Mouse (Mus musculus) heart, postnatal 14 days (tissue): ENCODE measurements around the gene Pi16. TPM values are rescaled to one million over a fixed set of nuclear protein-coding genes. Genes with fewer than 3 reads are reported as not detected.
"Not testable (repeated sequence)": the region's sequence is repeated elsewhere in the genome, so short reads cannot be mapped to it uniquely, and the experiment has no call there.

ENCODE experiments used
- DNase-seq, 2 experiments: peaks; one replicate each; pipeline ENCODE4 v3.0.0; 2021 to 2022
- intact Hi-C: fragments of 180-260 bp; cut with DNase I; formaldehyde crosslinking; loops from one replicate; pipeline ENCODE4 v1.15.1; 2025
- long read RNA-seq, 2 experiments: library from polyadenylated mRNA; stranded (forward); transcript quantifications; one replicate each; pipeline ENCODE4 v2.0.0; 2021
- total RNA-seq, 2 experiments: library from RNA; stranded (reverse); gene quantifications; 2 replicates each; pipeline ENCODE4 v1.2.3; 2021

Gene Pi16
- total RNA-seq: 10 to 100 TPM; 34.3 to 47.8 TPM
- long read RNA-seq, experiment 1, transcript Pi16-202 (7 exons, 3,994 nt): major isoform, 10 of 16 reads
- long read RNA-seq, experiment 1, partial matches to known transcripts: 3 of 16 reads
- long read RNA-seq, experiment 1, other reads (novel, unspliced or antisense): 3 of 16 reads
- long read RNA-seq, experiment 2, transcript Pi16-202 (7 exons, 3,994 nt): major isoform, 9 of 13 reads
- long read RNA-seq, experiment 2, partial matches to known transcripts: 2 of 13 reads
- long read RNA-seq, experiment 2, other reads (novel, unspliced or antisense): 1 of 13 reads

DNA sequence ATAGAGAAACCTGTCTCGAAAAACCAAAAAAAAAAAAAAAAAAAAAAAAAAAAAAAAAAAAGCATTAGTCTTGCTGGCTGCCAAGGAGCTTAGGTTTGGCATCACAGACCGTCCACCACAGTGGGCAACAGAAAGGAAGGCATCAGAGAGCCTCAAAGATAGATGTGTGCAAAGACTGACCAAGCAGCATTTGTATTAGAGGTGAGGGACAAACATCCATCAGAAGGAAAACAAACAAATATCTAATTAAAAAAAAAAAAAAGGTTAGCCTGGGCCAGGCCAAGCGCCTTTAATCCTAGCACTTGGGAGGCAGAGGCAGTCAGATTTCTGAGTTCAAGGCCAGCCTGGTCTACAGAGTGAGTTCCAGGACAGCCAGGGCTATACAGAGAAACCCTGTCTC is at the start of gene Pi16:
TSS of gene Pi16 (plus strand) at position 301 of the 400 bp plus-strand sequence.
- intact Hi-C loops, DNase-seq: not testable (repeated sequence)

DNA sequence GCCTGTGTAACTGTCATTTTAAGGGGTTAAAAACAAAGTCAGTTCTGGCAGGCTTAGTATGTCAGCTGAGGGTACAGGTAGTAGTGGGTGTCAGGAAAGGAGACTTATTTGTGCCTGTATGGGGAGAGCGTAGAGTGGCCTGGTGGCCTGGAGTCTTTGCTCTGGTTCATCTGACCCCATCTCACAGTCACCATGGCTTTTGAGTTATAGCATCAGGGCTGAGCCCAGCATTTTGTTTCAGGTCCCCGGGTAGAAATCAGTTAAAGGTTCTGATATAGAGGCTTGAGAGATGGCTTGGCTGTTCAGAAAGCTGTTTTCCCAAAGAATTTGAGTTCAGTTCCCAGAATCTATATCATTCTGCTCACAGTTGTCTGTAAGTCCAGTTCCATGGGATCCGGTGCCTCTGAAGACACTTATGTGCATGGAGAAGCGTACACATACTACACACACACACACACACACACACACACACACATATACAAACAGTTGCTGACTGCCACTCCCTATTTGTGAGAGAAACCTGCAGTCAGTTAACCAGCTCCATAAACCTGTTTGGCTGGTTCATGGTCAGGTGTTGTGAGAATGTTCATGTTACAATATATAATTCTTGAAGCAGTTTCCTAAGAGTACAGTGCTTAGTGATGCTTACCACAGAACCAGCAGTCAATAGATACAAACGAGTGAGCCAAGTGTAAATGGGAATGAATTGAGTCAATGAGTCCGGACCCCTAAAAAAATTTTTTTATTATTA is 49.4 kb upstream of the Pi16 start:
- no peak for DNase-seq

DNA sequence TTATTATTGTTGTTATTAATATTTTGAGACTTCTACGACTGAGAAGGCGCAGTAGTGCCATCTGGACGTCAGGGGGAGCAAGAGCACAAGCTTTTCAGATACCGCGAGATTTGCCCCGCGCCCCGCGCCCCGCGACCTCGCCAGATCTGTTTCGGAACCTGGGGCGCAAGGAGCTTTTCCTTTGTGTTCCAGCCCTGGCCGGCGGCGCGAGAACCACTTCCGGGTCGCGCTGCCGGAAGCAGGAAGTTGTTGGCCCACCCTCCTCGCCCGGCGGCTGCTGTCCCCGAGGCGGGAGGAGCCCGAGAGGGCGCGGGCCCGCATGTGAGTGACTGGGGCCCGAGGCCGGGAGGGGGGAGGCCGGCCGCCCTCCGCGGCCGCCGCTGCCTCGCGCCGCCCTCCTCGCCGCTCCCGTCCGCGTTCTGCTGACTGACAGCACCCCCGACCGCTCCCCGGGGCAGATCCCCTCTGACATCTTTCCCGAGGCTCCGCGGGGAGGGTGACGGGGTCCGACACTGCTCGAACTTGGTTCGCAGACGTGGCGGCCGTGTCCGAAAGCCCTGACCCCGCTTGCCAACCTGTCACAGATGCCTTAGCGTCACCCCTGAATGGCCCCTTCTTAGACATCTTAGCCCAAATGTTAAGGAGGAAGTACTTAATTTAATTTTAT is 48.7 kb upstream of the Pi16 start, which contains the start of gene BC004004:
TSS of gene BC004004 (plus strand) at position 107 of the 667 bp plus-strand sequence.
- DNase-seq: peak; percentile 96 to 97
- intact Hi-C loops: loop anchor here (1.0 to 5.0 kb wide), 2 partner anchors 102 to 243 kb away; no protein-coding TSS in a partner anchor

More for the DNA sequence above, 49.4 kb upstream of the Pi16 start:
- intact Hi-C loops: loop anchor here (1.0 to 5.0 kb wide), 2 partner anchors 103 to 244 kb away; no protein-coding TSS in a partner anchor

DNA sequence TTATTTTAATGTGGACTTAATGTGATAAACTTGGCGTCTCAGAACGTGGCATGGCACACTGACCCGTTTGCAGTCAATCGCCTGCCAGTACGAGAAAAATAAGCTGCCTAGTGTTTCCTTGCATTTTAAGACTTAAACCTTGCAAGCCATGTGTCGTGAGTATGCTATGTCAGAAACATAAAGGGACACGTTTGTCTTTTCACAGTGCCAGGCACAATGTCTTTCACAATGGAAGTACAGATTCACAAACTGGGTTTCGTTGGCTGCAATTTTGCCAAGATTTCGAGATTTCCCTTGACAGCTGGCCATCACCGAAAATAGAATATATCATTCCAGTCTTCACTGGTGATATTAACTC is 48.2 kb upstream of the Pi16 start:
- no peak for DNase-seq
- intact Hi-C loops: loop anchor here (5.0 kb wide), 1 partner anchor 243 kb away; no protein-coding TSS in a partner anchor

DNA sequence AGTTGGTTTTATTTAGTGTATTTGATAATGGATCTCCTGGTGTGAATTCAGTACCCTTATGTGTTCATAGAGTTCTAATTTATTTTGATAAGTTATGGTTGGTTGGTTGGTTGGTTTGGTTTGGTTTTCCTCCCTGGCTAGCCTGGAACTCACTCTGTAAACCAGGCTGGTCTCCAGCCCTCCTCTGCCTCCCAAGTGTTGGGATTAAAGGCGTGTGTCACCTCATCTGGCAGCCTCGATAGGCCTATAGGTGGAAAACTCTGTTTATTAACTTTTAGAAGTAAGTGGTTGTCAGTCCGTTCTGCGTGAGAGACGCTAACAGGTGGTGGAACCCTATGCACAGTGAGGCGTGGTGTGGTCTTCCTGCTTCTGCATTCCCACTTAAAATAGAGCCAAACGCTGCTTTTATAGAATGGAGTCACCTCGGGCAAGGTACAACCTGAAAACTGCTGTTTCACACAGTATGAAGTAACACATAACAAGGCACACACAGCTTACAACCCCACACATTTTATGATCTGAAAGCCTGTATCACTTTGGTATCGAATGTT is 47.3 kb upstream of the Pi16 start:
- intact Hi-C loops: no loop called here
- DNase-seq: no peak

DNA sequence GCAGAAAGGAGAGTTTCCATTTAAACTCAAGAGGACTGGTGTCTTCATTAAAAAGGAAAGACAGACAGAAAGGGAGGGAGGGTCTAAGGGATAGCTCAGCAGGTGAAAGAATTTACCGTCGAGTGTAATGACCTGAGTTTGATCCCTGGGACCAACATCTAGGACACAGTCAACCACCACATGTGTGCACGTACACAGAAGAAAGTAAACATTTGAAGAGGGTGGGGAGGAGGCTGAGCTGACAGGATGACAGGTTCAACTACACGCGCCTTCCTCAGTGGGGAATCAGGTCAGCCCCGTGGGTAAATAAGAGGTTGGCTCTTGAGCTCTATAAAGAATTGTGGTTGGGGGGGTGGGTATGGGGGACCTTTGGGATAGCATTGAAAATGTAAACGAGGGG is 44.3 kb upstream of the Pi16 start:
- no peak for DNase-seq
- intact Hi-C loops: no loop called here

DNA sequence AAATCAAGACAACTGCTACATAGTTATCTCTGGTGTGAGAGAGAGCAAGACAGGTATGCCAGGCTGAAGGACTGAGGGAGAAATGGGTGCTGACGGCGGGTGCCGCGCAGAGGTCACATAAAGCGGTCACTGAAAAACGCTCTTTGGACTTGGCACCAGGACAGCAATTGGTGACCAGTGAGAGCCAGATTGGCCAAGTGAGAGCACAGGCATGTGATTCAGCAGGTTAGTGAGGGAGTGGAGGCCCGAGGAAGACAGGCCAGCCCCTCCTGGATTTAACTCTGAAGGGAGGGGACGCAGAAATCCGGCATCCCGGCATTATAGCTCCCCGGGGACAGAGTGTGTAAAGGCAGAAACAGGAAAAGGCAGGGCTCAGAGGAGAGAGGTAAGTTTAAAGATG is 43.6 kb upstream of the Pi16 start:
- peak; percentile 40 to 62 for DNase-seq
- intact Hi-C loops: no loop called here

DNA sequence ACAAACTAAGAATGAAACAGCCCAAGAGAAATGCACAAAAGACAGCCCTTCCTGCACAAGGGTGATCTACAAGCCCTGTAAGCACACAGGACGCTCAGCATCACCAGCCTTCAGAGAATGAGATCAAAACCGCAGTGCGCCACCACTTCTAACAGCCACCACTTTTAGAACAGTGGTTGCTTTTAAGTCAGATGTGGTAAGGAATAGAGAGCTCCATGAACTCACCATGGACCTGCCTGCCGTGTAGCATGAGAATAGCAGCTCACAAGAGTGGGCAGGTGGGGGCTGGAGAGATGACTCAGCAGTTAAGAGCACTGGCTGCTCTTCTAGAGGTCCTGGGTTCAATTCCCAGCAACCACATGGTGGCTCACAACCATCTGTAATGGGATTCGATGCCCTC is 37.1 kb upstream of the Pi16 start:
- no peak for DNase-seq

DNA sequence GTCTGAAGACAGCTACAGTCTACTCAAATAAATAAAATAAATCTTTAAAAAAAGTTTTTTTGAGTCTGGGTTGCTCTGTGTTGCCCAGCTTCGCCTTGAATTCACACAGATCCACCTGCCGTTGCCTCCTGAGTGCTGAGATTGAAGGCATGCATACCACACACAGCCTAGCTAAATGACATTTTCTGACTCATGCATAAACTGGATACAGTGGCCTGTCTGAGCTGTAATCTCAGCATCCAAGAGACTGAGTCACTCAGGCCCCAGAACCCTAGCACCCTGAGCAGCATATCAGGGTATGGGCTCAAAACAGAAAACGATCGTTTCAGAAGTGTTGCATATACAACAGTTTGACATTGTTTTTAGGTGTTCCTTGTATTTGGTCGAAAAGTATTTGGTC is 35.9 kb upstream of the Pi16 start:
- intact Hi-C loops: no loop called here
- no peak for DNase-seq

More for the DNA sequence above, 37.1 kb upstream of the Pi16 start:
- intact Hi-C loops: no loop called here

DNA sequence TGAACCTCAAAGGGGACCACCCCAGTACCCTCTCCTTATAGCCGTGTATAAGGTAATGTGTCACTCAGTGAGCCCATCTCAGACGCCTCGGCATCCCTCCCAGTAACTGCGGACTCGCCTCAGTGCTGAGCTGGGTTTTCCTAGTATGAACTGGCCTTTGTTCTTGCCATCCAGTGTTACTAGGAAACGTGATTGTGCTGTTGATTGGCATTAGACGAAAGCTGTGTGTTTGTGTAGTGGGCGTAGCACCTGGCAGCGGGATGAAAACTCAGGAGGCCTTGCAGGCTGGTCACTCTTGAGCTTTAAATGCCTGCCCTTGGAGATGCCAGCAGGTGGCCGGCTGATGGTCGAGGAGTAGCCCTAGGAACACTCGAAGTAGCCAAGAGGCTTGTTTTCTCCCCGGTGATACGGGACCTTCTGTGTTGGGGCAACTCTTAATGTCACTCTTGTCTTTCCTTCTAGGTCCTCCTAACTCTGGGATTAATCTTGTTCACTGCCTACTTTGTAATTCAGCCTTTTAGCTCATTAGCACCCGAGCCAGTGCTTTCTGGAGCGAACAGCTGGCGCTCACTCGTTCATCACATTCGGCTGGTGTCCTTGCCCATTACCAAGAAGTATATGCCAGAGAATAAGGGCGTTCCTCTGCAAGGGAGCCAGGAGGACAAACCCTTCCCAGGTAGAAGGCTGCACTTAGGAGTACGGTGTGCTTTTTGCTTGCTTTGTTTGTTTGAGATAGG is 35.1 kb upstream of the Pi16 start:
- no peak for DNase-seq
- intact Hi-C loops: no loop called here

DNA sequence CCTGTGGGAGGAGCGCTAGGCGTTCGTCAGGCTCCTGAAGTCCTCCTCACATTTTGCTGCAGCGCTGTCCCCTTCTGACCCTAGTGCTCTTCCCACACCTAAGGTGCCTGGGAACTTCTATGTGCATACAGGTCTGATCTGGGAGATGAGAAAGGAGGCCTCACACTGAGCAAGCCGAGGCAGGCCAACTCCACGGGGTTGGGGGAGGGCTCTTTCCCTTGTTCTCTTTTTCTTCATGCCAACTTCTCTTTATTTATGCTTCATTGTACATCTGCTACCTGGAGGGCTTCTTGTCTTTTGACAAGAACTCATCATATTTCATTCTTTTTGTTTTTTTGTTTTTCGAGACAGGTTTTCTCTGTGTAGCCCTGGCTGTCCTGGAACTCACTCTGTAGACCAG is 25.7 kb upstream of the Pi16 start:
- no peak for DNase-seq
- intact Hi-C loops: no loop called here

DNA sequence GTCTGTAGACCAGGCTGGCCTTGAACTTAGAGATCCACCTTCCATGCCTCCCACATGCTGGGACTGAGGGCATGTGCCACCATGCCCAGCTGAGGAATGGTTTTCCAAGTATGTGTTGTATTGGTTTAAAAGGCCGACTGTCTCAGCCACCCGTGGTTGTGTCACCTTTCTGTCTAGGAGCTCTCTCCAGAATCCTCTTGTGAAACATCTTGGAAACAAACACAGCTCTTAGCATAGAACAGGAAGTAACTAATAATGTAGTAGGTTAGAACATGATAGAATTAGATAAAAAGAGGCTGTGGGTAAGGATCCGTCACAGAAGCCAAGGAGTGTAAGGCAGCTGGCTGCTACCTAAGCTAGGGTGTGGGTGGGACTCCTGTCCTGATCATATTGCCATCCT is 24.5 kb upstream of the Pi16 start:
- no peak for DNase-seq
- intact Hi-C loops: no loop called here

DNA sequence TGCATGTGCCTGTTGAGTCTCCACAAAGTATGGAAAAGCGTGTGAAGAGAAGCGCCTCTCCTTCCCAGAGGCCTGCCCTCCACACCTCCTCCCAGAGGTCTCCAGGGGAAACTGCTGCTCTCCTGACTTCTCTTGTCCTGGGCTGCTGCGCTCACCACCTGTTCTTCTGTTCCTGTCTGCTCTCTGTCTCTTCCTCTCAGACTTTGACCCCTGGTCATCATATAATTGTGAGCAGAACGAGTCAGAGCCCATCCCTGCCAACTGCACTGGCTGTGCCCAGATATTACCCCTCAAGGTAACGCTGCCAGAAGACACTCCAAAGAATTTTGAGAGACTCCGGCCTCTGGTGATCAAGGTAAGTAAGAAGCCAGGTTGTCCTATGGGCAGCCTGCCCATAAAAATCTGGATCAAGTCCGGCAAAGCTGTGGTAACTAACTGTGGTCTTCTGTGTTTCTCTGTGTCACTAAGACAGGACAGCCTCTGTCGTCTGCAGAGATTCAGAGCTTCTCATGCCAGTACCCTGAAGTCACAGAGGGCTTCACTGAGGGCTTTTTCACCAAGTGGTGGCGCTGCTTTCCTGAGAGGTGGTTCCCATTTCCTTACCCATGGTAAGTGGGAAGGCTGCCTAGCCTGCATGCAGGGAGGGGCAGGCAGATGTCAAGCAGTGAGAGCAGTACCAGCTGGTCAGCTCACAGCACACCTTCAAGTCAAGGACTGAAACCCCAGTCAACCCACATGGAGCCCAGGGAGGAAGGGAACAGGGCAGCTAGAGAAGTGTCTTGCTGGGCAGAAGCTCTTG is 23.5 kb upstream of the Pi16 start:
- DNase-seq: peak; percentile 54 to 63
- intact Hi-C loops: loop anchor here (1.0 kb wide), 1 partner anchor 77 kb away; no protein-coding TSS in a partner anchor

DNA sequence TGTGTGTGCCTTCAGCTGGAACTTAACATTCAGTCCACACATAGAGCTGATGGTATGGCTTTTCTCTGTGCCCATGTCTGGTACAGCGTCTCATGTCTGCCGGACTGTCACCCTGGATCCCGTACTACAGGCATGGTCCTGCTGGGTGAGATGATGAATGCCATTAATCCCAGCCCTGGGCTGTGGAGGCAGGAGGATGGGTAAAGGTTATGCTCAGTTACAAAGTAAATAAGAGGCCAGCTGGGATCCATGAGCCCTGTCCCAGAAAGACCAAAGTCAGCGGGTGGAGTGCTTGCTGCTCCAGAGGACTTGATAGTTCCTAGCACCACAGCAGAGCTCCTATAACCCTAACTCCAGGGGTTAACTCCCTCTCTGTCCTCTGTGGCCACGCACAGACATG is 21.6 kb upstream of the Pi16 start:
- DNase-seq: no peak
- intact Hi-C loops: no loop called here

DNA sequence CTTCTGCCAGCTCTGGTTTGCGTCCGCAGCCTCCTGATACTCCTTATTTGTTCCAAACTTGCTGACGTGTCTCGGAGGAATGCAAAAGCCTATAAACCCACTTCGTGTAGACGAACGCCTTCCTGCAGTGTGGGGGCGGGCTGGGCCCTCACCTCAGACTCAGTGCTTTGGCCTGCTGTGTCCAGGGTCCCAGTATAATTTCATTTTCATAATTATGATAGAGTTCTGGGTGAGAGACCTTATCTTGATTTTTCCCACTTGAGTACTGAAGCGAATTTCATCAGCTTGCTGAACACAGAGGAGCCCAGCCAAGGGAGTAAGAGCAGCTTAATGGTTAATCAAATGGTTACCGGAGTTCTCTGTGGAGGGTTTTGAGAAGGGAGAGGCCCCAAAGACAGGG is 20.2 kb upstream of the Pi16 start:
- intact Hi-C loops: no loop called here
- no peak for DNase-seq

DNA sequence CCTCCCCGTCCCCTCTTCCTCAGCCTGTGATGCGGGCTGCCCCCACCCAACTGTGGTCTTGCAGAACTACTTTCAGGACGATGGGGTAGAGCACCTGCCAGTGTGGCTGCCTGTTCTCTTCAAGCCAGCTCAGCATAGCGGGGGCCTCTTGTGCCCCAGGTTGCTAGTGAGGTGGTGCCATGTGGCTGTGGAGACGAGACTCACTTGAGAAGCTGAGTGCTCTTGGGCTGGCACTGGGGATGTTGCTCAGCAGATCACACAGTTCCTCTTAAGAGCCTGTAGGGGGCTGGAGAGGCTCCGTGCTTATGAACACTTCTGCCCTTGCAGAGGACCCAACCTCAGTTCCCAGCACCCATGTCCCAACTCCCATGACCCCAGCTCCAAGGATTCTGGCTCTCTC is 19.7 kb upstream of the Pi16 start:
- intact Hi-C loops: no loop called here
- no peak for DNase-seq

DNA sequence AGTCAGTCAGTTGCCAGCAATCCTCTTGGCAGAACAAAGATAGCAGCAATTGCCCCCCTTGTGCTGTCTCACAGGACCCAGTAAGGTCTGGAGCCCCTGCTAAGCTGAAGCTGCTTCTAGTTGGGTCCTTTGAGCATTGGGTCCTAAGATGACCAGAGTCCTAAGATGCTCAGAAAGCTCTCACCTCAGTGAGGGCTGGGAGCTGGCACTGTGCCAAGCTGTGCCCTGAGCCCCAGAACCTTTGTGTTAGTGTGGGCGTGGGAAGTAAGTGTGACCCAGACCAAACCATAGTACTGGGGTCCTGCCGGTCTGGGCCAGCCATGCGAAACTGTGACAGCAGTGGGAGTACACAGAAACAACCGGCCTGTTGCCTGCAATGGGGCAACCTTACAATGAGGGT is 18.2 kb upstream of the Pi16 start:
- intact Hi-C loops: no loop called here
- DNase-seq: no peak

DNA sequence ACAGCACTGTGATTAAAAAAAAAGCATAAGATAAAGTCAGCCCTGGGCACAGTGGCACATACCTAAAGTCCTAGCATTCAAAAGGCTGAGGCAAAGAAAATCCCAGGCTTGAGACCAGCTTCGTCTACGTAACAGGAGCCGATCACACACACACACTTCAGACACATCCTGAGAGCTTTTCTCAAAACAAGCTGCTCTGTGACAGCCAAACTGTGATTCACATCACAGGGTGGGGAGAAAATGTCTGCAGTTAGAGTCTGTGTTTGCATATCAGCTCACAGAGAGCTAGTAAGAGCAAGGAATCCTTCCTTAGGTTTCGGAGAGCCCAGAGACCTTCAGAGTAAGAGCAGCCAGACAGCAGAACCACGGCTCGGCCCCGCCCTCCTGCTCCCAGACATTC is 16.6 kb upstream of the Pi16 start:
- no peak for DNase-seq
- intact Hi-C loops: no loop called here

DNA sequence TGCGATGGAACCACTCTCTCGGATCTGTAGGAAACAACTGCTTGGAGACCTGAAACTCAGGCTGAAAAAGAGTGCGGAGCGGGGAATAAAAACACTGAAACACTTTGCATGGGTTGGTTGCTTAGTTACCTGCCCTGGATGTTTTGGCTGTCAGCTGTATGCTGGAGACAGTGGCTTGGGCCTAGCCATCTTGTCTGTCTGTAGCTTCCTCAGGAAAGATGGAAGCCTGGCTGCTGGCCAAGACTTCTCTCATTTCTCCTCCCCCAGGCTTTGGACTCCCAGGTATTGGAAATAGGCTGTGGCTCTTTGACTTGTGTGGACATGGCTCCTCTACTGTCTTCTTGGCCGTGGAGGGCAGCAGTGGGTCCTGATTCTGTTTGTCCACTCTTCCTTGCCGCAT is 16.1 kb upstream of the Pi16 start:
- intact Hi-C loops: no loop called here
- no peak for DNase-seq
